Mouse (Mus musculus): ENCODE results near the gene Gatad2a.

DNA sequence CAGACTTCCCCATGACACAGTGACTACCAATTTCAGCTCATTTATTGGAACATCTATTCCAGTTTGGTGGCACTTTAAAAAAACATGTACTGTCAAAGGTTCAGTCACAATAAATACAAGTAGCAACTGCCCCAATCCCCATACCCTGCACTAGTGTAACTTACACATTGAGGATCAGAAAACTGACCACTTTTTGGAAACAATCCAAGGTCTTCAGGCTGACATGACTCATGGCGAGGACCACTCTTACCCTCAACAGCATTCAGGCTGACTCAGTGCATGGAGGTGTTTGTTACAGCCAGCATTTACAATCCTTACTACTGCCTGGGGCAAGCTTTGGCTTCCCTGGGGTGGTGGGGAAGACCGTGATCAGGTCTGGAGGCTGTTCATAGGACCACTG is 89.1 kb downstream of the Gatad2a start:
- TF ChIP-seq CTCF (conservative IDR thresholded peaks at IDR 0.05; ENCODE audit: low read length) (no peak), NANOG (IDR thresholded peaks at IDR 0.05; ENCODE audit: borderline replicate concordance, low read length) (no peak)
